Mouse (Mus musculus) thymus, adult 18-20 months (tissue): ENCODE measurements around the gene Klf3.

Experiments used
- DNase-seq, 2 experiments: peaks; one replicate each; pipeline ENCODE4 v3.0.0; 2022; ENCODE audit warnings: mixed read lengths in 2 of 2

Gene Klf3

GRCm38 (mm10) chr5:64802795-64803719 lies at the start of gene Klf3:
Klf3 (plus strand) TSS chr5:64803388.
- DNase-seq = peak; percentile 85

DNA sequence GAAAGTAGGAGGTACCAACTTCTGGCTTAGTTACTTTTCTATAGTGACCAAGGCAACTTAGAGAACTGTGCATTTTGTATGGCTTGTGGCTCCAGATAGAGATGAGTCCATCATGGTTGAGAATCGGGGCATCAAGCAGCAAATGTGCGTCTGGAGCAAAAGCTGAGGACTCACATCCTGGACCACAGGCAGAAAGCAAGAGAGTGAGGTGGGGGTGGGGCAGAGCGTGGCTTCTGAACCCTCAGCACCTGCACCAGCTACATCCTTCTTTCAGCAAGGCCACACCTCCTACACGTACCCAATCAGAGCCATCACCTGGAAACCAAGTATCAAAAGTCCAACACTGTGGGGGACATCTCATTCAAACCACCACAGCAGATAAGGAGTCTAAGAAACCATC lies 40.9 kb upstream of the Klf3 start:
- no peak for DNase-seq

- peak in 1 of 2 experiments; percentile 32 for DNase-seq
These were observed 38.7 kb upstream of the Klf3 start for GRCm38 (mm10) chr5:64764452-64764851.

DNA sequence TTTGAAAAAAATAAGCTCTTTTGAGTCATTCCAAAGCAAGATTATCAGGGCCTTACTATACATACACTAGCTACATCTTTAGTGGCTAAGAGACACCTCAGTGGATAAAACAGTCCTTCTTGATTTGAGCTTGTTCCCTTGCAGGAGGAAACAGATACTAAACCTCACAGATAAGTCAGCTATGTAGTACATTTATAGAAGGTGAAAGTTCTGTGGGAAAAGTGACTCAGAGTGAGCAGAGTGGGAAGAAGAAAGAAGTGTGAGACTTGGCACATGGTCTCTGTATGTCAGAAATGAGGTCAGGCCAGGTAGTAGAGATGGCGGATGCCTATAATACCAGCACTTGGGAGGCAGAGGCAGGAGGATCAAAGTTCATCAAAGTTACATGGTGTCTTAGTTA lies 37.4 kb upstream of the Klf3 start:
- DNase-seq = no peak

DNA sequence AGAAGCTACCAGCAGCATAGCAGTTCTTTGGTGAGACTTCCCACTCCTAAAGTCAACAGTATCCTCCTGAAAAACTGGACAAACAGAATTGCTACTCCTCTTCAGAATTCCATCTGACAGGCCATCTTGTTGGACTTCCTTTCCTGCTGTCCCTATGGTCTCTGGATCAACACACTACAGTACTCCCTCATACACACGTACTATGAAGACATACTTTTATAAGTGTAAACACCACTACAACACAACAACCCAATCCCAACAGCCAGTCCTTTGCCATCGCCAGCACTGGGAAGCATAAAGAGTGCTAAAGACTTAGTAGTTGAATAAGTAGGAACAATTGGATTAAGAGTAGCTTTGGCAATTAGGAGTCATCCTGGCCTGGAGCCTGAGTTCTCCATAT lies 36.6 kb upstream of the Klf3 start:
- no peak for DNase-seq

- no peak for DNase-seq
These were observed 31.6 kb upstream of the Klf3 start for GRCm38 (mm10) chr5:64771619-64772018.

GRCm38 (mm10) chr5:64778211-64778610 lies 25.0 kb upstream of the Klf3 start:
- DNase-seq = no peak

DNA sequence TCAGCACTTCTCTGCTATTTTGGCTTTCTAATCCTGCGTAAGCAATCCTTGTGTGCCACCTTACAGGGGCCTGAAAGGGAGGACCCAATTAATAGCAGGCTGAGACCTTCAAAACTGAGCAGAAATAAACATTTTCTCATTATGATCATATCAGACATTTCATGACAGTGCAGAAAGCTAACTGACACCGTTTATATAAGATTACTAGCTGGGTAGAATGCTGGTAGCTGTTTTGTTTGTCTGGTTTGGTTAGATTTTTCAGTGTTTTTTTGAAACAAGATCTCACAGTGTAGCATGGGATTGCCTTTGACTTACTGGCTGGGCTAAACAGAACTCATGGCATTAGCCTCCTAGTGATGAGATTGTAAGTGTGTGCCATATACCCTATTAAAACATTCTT lies 23.9 kb upstream of the Klf3 start:
- DNase-seq = no peak

DNA sequence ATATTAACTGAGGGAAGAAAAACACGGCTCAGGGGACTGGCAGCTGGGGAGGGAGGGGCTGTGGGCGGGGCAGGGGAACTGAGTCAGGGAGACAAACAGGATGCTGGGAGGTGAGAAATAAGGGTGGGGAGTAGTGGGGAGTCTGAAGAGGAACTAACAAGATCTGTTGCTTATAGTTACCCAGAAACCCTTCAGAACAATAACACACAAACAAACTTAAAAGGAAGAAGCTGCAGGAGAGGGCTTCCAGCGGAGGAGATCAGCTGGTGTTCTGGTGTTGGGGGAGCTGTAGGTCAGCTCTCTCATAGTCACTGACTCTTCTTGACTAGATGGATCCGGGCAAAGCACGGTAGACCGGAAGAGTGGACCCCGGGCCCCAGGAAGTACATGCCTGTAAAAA lies 22.4 kb upstream of the Klf3 start:
- DNase-seq = peak in 1 of 2 experiments; percentile 53

DNA sequence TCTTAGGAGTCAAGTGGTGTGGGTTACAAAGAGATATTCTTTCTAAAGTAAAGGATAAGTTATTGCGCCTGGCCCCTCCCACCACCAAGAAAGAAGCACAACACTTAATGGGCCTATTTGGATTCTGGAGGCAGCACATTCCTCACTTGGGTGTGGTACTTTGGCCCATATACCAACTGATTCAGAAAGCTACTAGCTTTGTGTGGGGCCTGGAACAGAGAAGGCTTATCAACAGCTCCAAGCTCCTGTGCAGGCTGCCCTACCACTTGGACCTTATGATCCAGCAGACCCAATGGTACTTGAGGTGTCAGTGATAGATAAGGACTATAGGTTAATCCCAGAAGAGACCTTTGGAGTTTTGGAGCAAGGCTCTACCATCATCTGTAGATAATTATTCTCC lies 15.0 kb upstream of the Klf3 start:
- DNase-seq = no peak

- no peak for DNase-seq
These were observed 5.0 kb upstream of the Klf3 start for GRCm38 (mm10) chr5:64798209-64798608.

- DNase-seq = no peak
These were observed 1.6 kb upstream of the Klf3 start for GRCm38 (mm10) chr5:64801545-64801944.

DNA sequence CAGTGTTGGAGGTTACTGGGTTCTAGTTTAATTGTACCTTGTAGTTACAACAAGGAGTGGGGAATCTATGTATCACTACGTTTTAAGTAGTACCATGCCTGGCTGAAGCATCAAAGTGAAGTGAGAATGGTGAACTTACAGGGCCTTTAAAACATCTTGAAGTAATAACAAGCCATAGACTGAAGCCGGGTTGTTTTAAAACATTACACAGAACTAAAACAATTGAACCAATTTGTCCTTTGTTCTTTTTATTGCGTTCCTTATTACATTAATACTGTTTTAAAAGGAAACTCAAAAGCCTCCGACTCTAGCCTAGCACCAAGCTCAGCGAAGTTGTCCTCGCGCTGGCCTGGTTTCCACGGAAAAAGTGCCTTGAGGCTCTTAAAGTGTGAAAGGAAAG lies 1.0 kb upstream of the Klf3 start:
- DNase-seq = no peak

GRCm38 (mm10) chr5:64803720-64804462 lies 703 bp downstream of the Klf3 start:
- peak; percentile 58 to 68 for DNase-seq

- no peak for DNase-seq
These were observed 2.1 kb downstream of the Klf3 start for GRCm38 (mm10) chr5:64805131-64805872.

DNA sequence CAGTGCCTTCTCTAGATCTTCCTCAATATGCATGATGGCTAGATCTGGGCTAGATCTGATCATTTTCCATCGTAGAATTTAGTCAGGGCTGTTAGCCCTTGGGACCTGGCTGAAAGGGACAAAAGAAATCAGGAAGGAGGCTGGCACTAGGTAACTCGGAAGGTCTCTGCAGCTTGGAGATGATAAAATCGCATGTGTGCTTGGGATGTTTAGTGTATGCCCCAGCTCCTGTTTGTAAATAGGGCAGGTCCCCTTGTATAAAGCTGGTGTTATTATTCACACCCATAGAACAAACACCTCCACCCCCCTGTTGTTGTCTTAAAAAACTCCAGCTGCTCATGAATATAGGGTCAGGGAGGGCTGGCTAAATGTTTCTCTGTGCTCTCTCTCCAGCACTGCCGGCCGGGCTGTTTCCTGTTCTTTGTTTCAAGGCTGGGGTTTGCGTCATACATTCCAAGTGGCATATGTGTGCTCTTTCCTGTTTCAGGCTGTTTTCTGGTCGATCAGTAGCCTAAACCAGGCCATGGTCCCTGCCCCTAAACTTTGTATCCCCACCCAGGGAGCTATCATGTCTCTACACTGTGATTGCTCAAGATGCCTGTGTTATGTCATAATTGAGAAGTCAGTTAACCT lies 2.8 kb downstream of the Klf3 start:
- DNase-seq = peak; percentile 62 to 78

- DNase-seq = no peak
These were observed 3.4 kb downstream of the Klf3 start for GRCm38 (mm10) chr5:64806600-64806999.

- no peak for DNase-seq
These were observed 4.0 kb downstream of the Klf3 start for GRCm38 (mm10) chr5:64807159-64807558.

- no peak for DNase-seq
These were observed 4.4 kb downstream of the Klf3 start for GRCm38 (mm10) chr5:64807603-64808002.

DNA sequence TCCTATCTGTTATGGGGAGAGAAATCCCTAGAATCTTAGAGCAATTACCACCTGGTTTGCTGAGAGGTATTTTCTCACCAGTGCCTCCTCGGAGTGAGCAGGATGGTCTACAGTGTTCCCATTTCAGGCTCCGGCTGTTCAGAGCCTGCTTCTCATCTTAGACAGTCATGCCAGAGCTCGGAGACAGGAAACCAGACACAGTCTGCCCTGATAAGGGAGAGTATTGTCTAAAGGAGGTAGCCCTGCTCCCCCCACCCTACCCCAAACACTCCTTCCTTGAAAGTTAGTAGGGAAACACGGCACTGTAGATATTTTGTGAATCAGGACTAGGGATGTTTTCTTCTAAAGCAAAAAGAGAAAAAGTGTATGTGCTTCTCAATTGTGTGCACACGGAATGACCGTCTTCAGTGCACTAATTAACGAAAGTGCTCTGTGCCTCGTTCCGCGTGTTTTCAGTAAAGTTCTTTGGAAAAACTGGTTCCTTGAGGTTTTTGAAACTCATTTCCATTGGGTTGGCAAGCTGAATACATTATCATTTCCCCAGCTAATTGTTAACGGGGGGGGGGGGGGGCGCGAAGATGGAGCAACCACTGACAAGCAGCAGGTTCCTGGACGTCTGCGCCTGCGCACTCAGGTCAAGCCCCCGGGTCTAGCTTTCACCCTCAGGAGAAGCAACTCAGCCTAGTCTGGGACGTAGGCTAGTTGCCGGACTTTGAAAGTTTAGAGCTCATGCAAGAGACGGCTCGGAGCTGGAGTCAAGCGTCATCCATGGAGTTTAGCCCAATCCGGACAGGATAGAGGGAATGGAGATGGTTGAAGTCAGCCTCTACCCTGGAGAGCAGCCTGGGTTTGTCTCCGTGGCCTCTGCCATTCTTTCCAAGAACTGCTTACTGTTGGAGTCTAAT lies 5.2 kb downstream of the Klf3 start:
- no peak for DNase-seq

DNA sequence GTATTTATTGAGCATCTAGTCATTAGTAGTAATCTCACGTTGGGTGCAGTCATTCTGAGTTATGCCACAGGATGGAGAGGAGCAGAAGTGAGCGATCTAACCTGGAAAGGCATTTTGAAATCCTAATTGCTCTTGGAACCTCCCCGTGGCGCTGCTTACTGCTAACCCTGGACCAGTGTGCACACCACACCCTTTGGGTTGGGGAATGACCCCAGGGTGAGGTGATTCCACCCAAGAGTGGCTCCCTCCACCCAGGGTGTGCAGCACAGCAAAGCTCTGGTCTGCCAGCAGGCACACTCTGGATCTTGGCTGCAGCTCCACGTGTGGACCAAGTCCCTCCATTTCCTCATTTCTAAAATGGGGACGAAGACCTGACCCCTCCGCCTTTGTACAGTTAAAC lies 6.1 kb downstream of the Klf3 start:
- DNase-seq = no peak

DNA sequence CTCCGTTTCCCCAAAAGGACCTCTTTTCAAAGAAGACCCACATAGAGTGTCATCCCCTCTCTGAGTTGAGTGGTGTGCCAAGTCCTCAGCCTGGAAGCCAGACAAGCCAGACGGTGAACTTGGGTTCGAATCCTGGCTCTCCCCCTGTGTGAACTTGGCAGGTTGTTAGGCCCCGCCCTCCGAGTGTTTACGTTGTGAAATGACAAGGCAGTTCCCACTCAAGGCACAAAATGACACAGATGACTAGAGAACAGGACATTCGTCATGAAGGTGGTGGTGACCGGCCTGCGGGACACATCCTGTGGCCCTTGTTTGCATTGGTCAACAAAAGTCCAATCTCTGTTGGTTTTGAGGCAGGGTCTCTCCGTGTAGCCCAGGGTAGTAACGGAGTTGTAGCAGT lies 6.7 kb downstream of the Klf3 start:
- DNase-seq = no peak
